Mouse (Mus musculus) MEL (cell line): Measurements from ENCODE around the gene Ssh1.

ENCODE experiments used
- BHLHE40 ChIP-seq: IDR thresholded peaks from 2 replicates; pipeline ENCODE4 v1.6.1; 2012; ENCODE audit warnings: low read depth, mild to moderate bottlenecking, inconsistent platforms, low read length, improper control_type of control experiment, borderline replicate concordance
- CTCF ChIP-seq, 3 experiments: IDR thresholded peaks in 2 of 3; conservative IDR thresholded peaks in 1 of 3; 2 replicates each; pipeline ENCODE4 v1.5.1; 2011 to 2012; ENCODE audit warnings: low read length in 3 of 3, low read depth in 2 of 3, mild to moderate bottlenecking in 2 of 3, improper control_type of control experiment in 1 of 3, inconsistent platforms in 1 of 3, mixed read lengths in 1 of 3, moderate library complexity in 1 of 3; ENCODE audit not compliant: control insufficient read depth in 1 of 3, insufficient read depth in 1 of 3, poor library complexity in 1 of 3, severe bottlenecking in 1 of 3
- E2F4 ChIP-seq: IDR thresholded peaks from 2 replicates; pipeline ENCODE4 v1.6.1; 2011; ENCODE audit warnings: low read depth, low read length, improper control_type of control experiment, borderline replicate concordance
- GABPA ChIP-seq: IDR thresholded peaks from 2 replicates; pipeline ENCODE4 v1.6.1; 2012; ENCODE audit warnings: low read depth, mild to moderate bottlenecking, inconsistent platforms, low read length, improper control_type of control experiment, moderate library complexity
- MAX ChIP-seq: IDR thresholded peaks from 2 replicates; pipeline ENCODE4 v1.6.1; 2011; ENCODE audit warnings: low read length, improper control_type of control experiment
- POLR2AphosphoS5 ChIP-seq: IDR thresholded peaks from 2 replicates; pipeline ENCODE4 v1.6.1; 2012; ENCODE audit warnings: low read depth, borderline replicate concordance, mild to moderate bottlenecking, inconsistent platforms, low read length, moderate library complexity, mixed read lengths

DNA sequence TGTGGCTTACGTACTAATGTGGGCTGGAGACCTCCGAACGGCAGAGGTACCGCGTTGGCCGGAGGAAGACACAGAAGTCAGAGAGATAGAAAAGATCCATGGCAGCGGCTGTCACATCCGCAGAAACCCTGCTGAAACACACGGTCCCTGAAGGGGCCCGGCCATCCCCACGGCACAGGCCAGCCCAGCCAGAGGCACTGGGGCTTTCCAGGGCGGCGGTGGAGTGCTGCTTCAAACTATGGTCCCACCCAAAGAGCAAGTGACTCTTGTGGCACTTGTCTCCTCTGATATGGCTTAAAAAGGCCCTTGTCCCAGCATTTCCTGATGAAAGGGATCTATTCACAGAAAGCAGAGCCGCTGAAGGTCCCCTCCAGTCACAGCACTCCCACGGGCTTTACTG is 19.1 kb downstream of the Ssh1 start:
- TF ChIP-seq CTCF (IDR thresholded peaks at IDR 0.05 in 2 of 3, conservative IDR thresholded peaks at IDR 0.05 in 1 of 3; ENCODE audit: control insufficient read depth in 1 of 3, insufficient read depth in 1 of 3, low read depth in 2 of 3, low read length in 3 of 3, poor library complexity in 1 of 3, severe bottlenecking in 1 of 3) (no peak), MAX (no peak), E2F4 (no peak), BHLHE40 (no peak), POLR2AphosphoS5 (no peak), GABPA (no peak)
